Mouse (Mus musculus): ENCODE measurements around the gene Igf1r. TPM values are rescaled to one million over a fixed set of nuclear protein-coding genes. Genes with fewer than 3 reads are reported as not detected.

Gene Igf1r
- total RNA-seq, 2 experiments from 2014 or later = 29.4 to 31.0 TPM

DNA sequence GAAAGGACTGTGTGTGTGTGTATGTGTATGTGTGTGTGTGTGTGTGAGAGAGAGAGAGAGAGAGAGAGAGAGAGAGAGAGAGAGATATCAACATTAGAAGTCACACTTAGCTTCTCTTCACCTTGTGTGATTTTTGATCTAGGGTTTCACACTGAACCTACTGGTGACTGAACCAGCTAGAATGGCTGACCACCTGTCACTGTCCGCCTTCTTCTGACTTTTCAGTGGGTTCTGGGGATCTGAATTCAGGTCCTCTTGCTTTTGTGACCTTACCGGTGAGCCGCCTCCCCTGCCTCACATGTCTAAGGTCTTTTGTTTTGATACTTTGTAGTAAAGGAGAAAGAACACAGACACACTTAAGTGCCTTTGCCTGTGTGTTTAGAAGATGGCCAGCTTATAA lies 118.4 kb downstream of the Igf1r start:
- no peak for DNase-seq
- intact Hi-C loops (cut with DNase I) = loop anchor here (5.0 kb wide), 2 partner anchors 56 to 119 kb away; partner anchors contain the start of gene Igf1r

DNA sequence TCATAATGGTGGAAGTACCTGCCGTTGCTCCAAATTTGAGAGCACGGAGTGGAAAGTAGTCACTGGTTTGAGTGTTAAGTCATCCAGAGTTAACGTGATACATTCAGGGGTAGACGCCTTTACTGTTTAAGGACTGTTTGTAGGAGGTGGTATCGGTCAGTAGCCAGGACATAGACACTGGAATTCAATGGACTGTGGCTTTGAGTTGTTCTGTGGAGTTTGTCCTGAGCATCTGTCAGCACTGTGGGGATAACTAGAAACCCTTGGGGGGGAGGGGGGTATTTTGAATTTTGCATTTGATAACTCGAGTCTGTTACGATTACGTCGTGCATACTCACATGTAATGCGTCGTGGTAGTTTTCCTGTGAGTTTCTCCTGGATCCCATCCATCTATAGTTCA lies 119.1 kb downstream of the Igf1r start:
- intact Hi-C loops (cut with DNase I) = loop anchor here (5.0 kb wide), 2 partner anchors 56 to 119 kb away; partner anchors contain the start of gene Igf1r
- DNase-seq = no peak

GRCm38 (mm10) chr7:68072524-68073459 lies 120.2 kb downstream of the Igf1r start:
- DNase-seq = no peak
- intact Hi-C loops (cut with DNase I) = loop anchor here (5.0 kb wide), 2 partner anchors 55 to 120 kb away; partner anchors contain the start of gene Igf1r

DNA sequence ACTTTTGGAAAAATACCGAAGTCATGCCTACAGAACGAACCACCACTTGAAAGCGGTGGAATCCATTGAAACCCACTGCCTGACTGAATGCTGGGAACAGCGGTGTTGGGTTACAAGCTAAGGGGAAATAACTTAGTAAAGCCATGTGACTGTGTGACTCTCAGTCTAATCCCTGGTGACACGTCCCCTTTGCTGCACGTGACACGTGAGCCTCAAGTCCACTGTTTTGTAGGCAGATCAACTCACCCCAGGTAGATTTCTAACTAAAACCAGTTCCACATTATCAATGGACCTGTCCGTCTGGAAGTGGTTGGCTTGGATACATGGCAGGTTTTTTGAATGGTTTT lies 120.8 kb downstream of the Igf1r start:
- intact Hi-C loops (cut with DNase I) = loop anchor here (5.0 kb wide), 2 partner anchors 54 to 121 kb away; partner anchors contain the start of gene Igf1r
- DNase-seq = peak in 1 of 2 experiments; percentile 24

DNA sequence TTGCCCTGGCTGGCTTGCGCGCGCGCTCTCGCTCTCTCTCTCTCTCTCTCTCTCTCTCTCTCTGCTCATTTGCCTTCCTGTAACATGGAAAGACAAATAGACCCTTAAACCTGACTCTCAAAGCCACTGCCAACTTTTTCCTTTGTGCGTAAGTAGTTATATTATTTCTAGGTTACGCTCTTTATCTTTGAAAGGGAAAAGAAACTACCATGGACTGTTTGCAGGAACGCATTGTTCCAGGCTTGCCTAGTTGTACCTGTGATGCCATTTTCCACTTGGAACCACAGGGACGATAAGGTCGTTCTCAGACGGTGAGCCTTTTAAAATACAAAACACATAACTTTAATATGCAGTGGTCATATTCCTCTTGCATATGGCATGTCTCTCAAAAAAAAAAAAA lies 122.1 kb downstream of the Igf1r start:
- DNase-seq = no peak
- intact Hi-C loops (cut with DNase I) = loop anchor here (5.0 kb wide), 2 partner anchors 53 to 122 kb away; partner anchors contain the start of gene Igf1r

DNA sequence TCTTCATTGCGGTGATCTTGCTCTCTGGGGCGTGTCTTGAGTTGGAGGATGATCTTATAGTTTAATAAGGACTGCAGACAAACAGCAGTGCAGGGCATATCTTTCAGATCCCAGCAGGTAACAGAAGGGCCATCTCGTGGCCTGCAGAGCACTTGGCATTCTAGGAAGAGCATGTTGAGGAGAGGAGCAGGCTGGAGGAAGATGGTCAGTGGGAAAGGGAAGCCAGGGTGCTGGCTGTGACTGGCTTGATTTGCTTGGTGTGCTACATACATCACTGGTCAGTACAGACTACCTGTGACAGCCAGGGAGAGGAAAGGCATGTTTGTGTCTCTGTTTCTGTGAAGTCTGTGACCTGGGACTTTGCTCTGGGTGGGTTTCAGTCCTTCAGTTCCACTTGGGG lies 122.8 kb downstream of the Igf1r start:
- intact Hi-C loops (cut with DNase I) = no loop called here

DNA sequence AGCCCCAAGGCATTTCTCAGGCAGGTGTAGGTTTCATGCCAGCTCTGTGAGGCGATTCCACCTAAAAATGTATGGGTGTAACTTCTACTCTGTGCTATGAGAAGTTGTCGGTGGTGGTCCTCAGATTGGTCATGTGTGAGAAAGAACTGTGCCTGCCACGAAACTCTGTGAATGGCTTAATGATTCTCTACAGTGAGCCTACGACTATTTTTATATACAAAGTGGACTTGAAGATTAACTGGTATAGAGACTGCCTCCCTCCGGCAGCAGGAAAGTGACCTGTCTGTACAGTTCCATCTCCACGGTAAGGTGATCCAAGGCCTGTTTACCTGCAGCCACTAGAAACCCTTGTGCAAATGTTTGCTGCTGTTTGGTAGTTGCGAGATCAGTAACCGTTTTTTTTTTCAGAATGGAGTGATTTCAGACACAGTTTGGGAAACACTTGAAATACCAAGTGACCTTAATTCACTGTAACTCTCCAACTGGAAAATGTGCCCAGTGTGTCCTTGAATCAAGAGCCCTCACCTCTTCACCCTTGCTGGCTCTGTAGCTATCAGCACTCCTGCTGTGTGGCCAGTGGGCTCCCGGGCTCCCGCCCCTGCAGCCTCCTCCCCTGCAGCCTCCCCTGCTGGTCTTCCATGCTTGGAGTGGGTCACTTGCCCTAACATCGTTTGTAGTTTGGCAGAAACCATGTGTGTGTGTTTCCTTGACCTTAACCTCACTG lies 127.7 kb downstream of the Igf1r start:
- peak; percentile 30 to 36 for DNase-seq
- intact Hi-C loops (cut with DNase I) = no loop called here

More for the DNA sequence above, 122.8 kb downstream of the Igf1r start:
- DNase-seq = no peak

DNA sequence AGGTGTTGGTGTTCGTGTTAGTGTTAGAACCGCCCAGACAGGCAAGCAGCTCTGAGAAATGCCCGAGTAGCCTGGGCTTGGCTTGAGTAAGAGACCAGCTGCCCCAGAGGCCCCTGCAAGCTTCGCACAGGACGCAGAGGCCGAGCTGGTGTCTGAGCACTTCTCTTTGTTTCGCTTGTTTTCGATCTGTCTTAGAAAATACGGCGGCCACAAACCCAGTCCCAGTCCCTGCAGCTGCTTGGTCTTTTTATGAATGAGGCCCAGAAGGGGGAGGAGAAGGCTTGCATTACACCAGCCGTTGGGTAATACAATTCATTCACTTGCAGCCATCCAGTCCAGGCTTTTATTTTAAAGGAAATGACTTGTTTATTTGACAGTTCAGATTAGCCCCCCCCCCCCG lies 132.7 kb downstream of the Igf1r start:
- intact Hi-C loops (cut with DNase I) = loop anchor here (5.0 kb wide), 1 partner anchor 42 kb away; no protein-coding TSS in a partner anchor
- DNase-seq = peak; percentile 65 to 75

DNA sequence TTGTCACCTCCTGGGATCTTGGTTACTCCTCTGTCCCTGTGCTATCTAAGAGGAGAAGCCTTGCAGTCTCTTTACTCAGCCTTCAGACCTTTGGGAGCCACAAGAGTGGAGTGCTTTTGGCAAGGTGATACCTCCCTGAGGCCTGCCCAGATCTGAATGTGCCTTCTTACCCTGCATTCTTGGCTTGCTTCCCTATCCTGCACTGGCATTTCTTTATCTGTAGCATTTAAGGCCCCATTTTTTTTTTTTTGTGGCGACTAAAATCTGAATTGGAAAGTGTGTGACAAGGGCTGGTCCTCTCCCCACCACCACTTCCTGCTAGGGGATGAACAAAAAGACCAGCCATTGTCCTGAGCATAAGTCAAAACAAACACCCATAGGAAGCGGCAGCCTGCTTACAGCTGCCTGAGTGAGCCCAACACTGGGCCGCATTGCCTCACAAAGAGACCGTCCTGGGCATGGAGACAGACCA lies 133.3 kb downstream of the Igf1r start:
- intact Hi-C loops (cut with DNase I) = loop anchor here (5.0 kb wide), 1 partner anchor 41 kb away; no protein-coding TSS in a partner anchor
- DNase-seq = peak; percentile 55 to 59

- intact Hi-C loops (cut with DNase I) = loop anchor here (5.0 kb wide), 1 partner anchor 40 kb away; no protein-coding TSS in a partner anchor
These were observed 134.9 kb downstream of the Igf1r start for GRCm38 (mm10) chr7:68087496-68087895.

GRCm38 (mm10) chr7:68088825-68089224 lies 136.2 kb downstream of the Igf1r start:
- no peak for DNase-seq
- intact Hi-C loops (cut with DNase I) = loop anchor here (5.0 kb wide), 1 partner anchor 38 kb away; no protein-coding TSS in a partner anchor

More at GRCm38 (mm10) chr7:68087496-68087895, 134.9 kb downstream of the Igf1r start:
- no peak for DNase-seq

DNA sequence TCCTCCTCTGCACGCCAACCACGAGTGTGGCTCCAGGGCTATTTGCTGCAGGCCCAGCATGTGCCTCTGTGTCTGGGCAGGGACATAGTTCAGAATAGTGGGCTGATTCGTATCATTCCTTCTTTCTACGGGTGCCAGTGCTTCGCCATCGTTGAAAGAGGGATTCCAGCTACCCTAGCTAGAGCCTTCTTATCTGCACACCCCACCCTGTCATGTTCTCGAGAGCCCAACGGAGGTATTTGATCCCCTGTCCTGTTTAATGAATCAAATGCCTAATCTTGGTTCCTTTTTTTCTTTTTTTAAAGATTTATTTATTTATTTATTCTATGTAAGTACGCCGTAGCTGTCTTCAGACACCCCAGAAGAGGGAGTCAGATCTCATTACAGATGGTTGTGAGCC lies 137.1 kb downstream of the Igf1r start:
- no peak for DNase-seq
- intact Hi-C loops (cut with DNase I) = loop anchor here (5.0 kb wide), 1 partner anchor 38 kb away; no protein-coding TSS in a partner anchor

GRCm38 (mm10) chr7:68090576-68090975 lies 137.9 kb downstream of the Igf1r start:
- intact Hi-C loops (cut with DNase I) = no loop called here
- no peak for DNase-seq

GRCm38 (mm10) chr7:68092304-68092978 lies 139.8 kb downstream of the Igf1r start:
- no peak for DNase-seq

DNA sequence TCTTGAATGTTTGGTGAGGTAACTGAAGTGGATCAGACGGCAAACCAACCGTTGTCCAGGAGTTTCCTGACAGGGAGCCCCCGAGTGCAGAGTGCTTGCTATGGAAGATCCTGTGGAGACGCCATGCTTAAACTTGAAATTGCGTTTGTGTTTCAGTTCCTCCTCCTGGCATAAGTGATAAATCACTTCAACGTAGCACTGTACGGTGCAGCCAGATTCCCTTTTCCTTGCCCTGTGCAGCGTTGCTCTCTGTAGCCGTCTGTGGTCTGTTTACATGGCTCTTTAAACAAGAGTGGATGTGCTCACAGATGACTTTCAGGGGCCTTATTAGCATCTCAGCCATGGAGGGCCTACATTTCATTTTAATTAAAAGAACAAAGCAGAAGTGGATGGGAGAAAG lies 141.2 kb downstream of the Igf1r start:
- intact Hi-C loops (cut with DNase I) = no loop called here
- no peak for DNase-seq

More at GRCm38 (mm10) chr7:68092304-68092978, 139.8 kb downstream of the Igf1r start:
- intact Hi-C loops (cut with DNase I) = no loop called here

DNA sequence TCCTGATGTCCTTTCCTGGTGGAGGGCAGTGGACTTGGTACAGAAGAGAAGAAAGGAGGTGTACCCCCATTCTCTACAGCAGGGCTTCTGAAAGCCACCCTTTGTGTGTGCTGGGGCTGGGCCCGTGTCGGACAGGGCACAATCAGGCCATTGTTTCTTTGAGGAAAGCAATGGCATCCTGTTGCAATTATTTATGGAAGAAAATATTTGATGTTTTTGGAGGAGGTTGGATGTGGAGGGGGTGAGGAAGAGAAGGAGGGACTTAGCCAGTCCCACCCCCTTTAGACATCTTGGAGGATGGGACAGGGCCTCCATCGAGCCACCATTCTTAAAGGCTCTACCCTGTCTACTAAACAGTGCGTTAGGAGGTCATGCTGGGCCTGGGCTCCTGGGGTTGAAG lies 142.9 kb downstream of the Igf1r start:
- intact Hi-C loops (cut with DNase I) = no loop called here
- no peak for DNase-seq

GRCm38 (mm10) chr7:68096411-68096810 lies 143.8 kb downstream of the Igf1r start:
- intact Hi-C loops (cut with DNase I) = no loop called here
- DNase-seq = no peak

- intact Hi-C loops (cut with DNase I) = no loop called here
- DNase-seq = no peak
These were observed 144.6 kb downstream of the Igf1r start for GRCm38 (mm10) chr7:68097081-68097836.

GRCm38 (mm10) chr7:68098098-68098497 lies 145.5 kb downstream of the Igf1r start:
- no peak for DNase-seq
- intact Hi-C loops (cut with DNase I) = no loop called here
